Mouse (Mus musculus) forebrain, embryonic 11.5 days (tissue): ENCODE data around the gene Svip. TPM values are rescaled to one million over a fixed set of nuclear protein-coding genes. Genes with fewer than 3 reads are reported as not detected.

Experiments
- ATAC-seq: fragments of 200-750 bp; cut with Nextera tagmentation; replicated peaks from 2 replicates; pipeline ENCODE4 v1.8.0; 2017; ENCODE audit warnings: moderate TSS enrichment; ENCODE audit not compliant: low FRiP score
- DNase-seq: peaks from one replicate; pipeline ENCODE4 v3.0.0-alpha.2; 2017; ENCODE audit warnings: low spot score
- H3K27ac ChIP-seq: fragments of 300-500 bp; sonication (generic); 2 replicates; pipeline ENCODE4 v1.5.1; 2014; ENCODE audit warnings: low read depth, low read length
- H3K27me3 ChIP-seq: fragments of 300-500 bp; sonication (generic); 2 replicates; pipeline ENCODE4 v1.6.1; 2014; ENCODE audit warnings: mild to moderate bottlenecking, low read length, mixed read lengths; ENCODE audit not compliant: control insufficient read depth, insufficient read depth
- H3K36me3 ChIP-seq: fragments of 300-500 bp; sonication (generic); 2 replicates; pipeline ENCODE4 v1.6.1; 2014; ENCODE audit warnings: mild to moderate bottlenecking, low read length, moderate library complexity, mixed read lengths; ENCODE audit not compliant: control insufficient read depth, insufficient read depth
- H3K4me1 ChIP-seq: fragments of 300-500 bp; sonication (generic); replicated peaks from 2 replicates; pipeline ENCODE4 v1.6.1; 2014; ENCODE audit warnings: low read length, mixed read lengths; ENCODE audit not compliant: control insufficient read depth, insufficient read depth
- H3K4me2 ChIP-seq: fragments of 300-500 bp; sonication (generic); 2 replicates; pipeline ENCODE4 v1.6.1; 2014; ENCODE audit warnings: low read depth, mild to moderate bottlenecking, low read length, moderate library complexity, mixed read lengths; ENCODE audit not compliant: severe bottlenecking
- H3K4me3 ChIP-seq: fragments of 300-500 bp; sonication (generic); 2 replicates; pipeline ENCODE4 v1.5.1; 2014; ENCODE audit warnings: low read depth, low read length
- H3K9ac ChIP-seq: fragments of 300-500 bp; sonication (generic); 2 replicates; pipeline ENCODE4 v1.6.1; 2014; ENCODE audit warnings: low read length
- H3K9me3 ChIP-seq: fragments of 300-500 bp; sonication (generic); 2 replicates; pipeline ENCODE4 v1.6.1; 2016; ENCODE audit warnings: low read length, mixed read lengths; ENCODE audit not compliant: control insufficient read depth
- WGBS: fragments of 180-500 bp; shearing (Covaris S2); extraction: QIAGEN DNeasy Blood & Tissue Kit; methylation state at CpG from one replicate; pipeline ENCODE4 v1.1.7; 2014; 5-methylcytosine and 5-hydroxymethylcytosine counted together
- polyA plus RNA-seq: library from polyadenylated mRNA; unstranded; fragments of >200 nt; fragmentation: Nextera tagmentation; extraction: Ambion mirVana; gene quantifications from 2 replicates; pipeline ENCODE4 v1.2.1, GENCODE M21; 2014

The Svip gene
- polyA plus RNA-seq, 1 experiment from 2014 or later, result 16.3 TPM

DNA sequence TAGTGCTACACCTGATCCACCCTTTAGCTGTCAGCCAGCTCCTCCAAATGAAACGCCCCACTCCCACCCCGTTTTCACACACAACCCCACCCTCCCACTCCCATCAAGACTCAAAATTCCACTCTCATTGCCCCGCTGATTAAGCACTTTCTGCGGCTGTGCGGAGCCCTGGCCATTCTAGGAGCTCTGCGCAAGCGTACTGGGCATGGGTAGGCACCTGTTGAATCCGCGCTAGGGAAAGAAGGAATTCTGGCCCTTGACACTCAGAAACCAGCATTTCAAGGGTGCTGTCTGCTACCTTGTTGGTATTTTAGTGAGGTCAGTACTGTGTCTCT, 445 bp upstream of the Svip start:
- WGBS, result 2% methylated on average over 9 of the region's 9 CpGs
- no peaks in the 10 kb centered on the region for H3K36me3 ChIP-seq
- ATAC-seq (no peak), DNase-seq (no peak)
- H3K9ac ChIP-seq, result no peak overlapping the region
- peak overlapping the region; percentile 56 for H3K4me2 ChIP-seq
- no peak overlapping the region for H3K27ac ChIP-seq
- H3K4me3 ChIP-seq, result peak overlapping the region; percentile 59
- H3K9me3 ChIP-seq, result no peaks in the 10 kb centered on the region
- no peaks in the 10 kb centered on the region for H3K27me3 ChIP-seq
- H3K4me1 ChIP-seq, result no peaks in the 10 kb centered on the region

DNA sequence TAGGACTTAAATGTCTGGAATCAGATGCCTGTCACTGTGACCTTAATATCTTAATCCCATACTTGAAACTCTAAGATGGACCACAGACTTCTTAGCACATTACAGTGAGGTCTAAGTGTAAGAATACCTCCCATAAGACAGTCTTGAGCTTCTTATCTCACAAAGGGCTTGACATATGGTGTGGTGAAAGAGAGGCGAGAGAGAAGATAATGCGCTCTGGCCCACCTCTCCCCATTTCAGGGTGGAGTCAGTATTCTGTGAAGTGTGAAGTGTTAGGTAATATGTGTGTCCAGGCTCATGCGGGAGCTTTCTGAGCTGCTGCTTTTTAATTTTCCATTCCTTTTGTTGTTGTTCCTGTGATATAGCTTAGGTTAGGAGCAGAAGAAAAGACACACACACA, 14.8 kb downstream of the Svip start:
- Histone ChIP-seq H3K9me3 (no peaks in the 10 kb centered on the region), H3K4me3 (no peak overlapping the region), H3K27me3 (no peaks in the 10 kb centered on the region), H3K36me3 (no peaks in the 10 kb centered on the region), H3K27ac (no peak overlapping the region), H3K9ac (no peak overlapping the region), H3K4me1 (no peaks in the 10 kb centered on the region), H3K4me2 (no peak overlapping the region)
- DNase-seq, result no peak
- no peak for ATAC-seq
- WGBS, result 89% methylated on average over 3 of the region's 3 CpGs

GRCm38 (mm10) chr7:51986909-51987308, 18.9 kb downstream of the Svip start:
- no peak for ATAC-seq
- H3K9ac ChIP-seq, result no peak overlapping the region
- no peak overlapping the region for H3K4me3 ChIP-seq
- no peaks in the 10 kb centered on the region for H3K27me3 ChIP-seq
- DNase-seq, result no peak
- 75% methylated on average over 6 of the region's 6 CpGs for WGBS
- H3K4me2 ChIP-seq, result no peak overlapping the region
- no peak overlapping the region for H3K27ac ChIP-seq
- no peaks in the 10 kb centered on the region for H3K36me3 ChIP-seq
- no peaks in the 10 kb centered on the region for H3K9me3 ChIP-seq
- H3K4me1 ChIP-seq, result no peaks in the 10 kb centered on the region

DNA sequence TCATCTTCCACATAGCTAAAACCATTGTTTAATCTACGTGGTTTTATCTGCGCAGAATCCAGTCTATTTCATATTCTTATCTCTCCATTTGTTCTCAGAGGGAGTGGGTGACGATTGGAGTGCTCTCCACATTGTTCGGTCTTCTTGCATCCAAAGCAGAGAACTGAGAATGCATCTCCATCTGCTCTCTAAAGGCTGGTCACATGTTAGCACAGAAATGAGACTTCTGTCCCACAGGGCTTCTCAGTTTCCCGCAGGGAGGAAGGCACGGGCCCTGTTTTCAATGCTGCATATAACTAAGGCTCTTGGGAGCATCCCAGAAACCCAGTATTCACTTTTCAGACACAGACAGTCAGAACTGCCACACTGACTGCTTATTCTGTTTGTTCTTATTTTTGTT, 20.1 kb downstream of the Svip start:
- Histone ChIP-seq H3K27me3 (no peaks in the 10 kb centered on the region), H3K36me3 (no peaks in the 10 kb centered on the region), H3K9ac (no peak overlapping the region), H3K4me3 (no peak overlapping the region), H3K4me1 (no peaks in the 10 kb centered on the region), H3K27ac (no peak overlapping the region), H3K4me2 (no peak overlapping the region), H3K9me3 (no peaks in the 10 kb centered on the region)
- ATAC-seq (no peak), DNase-seq (no peak)
- 89% methylated on average over 6 of the region's 6 CpGs for WGBS

DNA sequence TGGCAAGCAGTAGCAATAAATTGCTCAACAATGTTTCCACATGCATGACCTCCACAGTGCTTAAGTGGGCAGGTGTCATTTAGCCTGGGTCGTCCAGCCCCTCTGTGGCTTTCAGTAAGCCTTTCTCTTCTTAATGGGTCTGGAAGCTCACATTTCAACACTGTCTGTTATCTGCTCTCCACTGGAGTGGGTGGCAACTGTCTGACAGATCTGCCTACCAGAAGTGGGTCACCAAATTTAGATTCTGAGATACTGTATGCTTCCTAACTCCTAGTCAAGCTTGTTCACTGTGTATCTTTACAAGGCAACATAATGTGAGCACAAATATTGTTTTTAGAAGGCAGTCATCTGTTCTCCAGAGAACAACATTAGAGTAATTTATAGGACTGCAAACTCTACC, 23.5 kb downstream of the Svip start:
- ATAC-seq (no peak), DNase-seq (no peak)
- Histone ChIP-seq H3K9me3 (no peaks in the 10 kb centered on the region), H3K4me2 (no peak overlapping the region), H3K4me1 (no peaks in the 10 kb centered on the region), H3K9ac (no peak overlapping the region), H3K27me3 (no peaks in the 10 kb centered on the region), H3K36me3 (no peaks in the 10 kb centered on the region), H3K4me3 (no peak overlapping the region), H3K27ac (no peak overlapping the region)
- WGBS, result 26% methylated on average over 1 of the region's 1 CpGs

DNA sequence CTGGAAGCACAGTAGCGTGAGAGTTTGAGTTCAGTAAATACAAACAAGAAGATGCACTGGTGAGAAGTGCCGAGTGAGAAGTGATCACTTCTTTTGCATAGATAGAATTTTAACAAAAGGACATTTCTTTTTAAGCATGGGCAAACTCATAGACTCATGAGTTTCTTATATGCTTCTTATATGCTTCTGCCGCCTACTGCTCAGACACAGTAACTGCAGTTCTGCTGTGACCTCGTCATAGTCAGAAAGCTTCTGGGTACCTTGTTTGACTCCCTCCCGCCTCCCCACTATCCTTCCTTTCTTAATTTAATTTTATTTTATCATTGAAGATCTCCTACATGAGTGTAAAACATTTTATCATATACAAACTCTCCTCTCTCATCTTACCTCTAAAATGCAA, 26.5 kb downstream of the Svip start:
- Histone ChIP-seq H3K4me2 (no peak overlapping the region), H3K36me3 (no peaks in the 10 kb centered on the region), H3K4me1 (peaks cover 3% of the 10 kb centered on the region; the same call in 1 of the 2 replicates), H3K27ac (no peak overlapping the region), H3K9me3 (no peaks in the 10 kb centered on the region), H3K27me3 (no peaks in the 10 kb centered on the region), H3K9ac (no peak overlapping the region), H3K4me3 (no peak overlapping the region)
- WGBS, result 43% methylated on average over 5 of the region's 5 CpGs
- ATAC-seq (no peak), DNase-seq (no peak)

DNA sequence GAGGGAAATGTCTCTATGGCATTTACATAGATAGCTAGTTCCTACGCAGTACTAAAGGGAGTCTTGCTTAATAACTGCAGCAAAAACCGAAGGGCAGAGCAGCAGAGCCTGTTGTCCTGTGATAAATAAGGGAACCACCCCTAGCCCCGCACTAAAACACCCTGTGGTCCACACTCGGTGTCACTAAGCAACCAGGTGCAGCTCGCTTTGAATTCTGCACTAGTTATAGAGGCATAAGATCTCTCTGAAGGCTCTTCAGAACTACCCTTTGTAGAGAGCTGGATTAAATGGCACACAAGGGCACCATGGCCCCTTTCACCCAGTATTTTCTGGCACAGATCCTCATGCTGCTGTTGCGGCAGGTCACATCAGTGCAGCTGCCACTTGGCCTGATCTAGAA, 30.6 kb downstream of the Svip start:
- Histone ChIP-seq H3K4me1 (peaks cover 3% of the 10 kb centered on the region; the same call in 1 of the 2 replicates), H3K4me3 (no peak overlapping the region), H3K27me3 (no peaks in the 10 kb centered on the region), H3K27ac (0 out of 2 replicates have a peak overlapping the region, but pooled peaks have one; percentile 18), H3K36me3 (no peaks in the 10 kb centered on the region), H3K4me2 (no peak overlapping the region), H3K9ac (no peak overlapping the region), H3K9me3 (no peaks in the 10 kb centered on the region)
- DNase-seq, result no peak
- WGBS, result 54% methylated on average over 6 of the region's 6 CpGs
- ATAC-seq, result no peak

GRCm38 (mm10) chr7:51973526-51973925, 32.3 kb downstream of the Svip start:
- no peak overlapping the region for H3K4me3 ChIP-seq
- 82% methylated on average over 2 of the region's 2 CpGs for WGBS
- ATAC-seq, result no peak
- H3K27ac ChIP-seq, result no peak overlapping the region
- no peaks in the 10 kb centered on the region for H3K36me3 ChIP-seq
- no peak overlapping the region for H3K4me2 ChIP-seq
- peaks cover 3% of the 10 kb centered on the region; the same call in 1 of the 2 replicates for H3K4me1 ChIP-seq
- DNase-seq, result no peak
- no peak overlapping the region for H3K9ac ChIP-seq
- no peaks in the 10 kb centered on the region for H3K9me3 ChIP-seq
- H3K27me3 ChIP-seq, result no peaks in the 10 kb centered on the region

DNA sequence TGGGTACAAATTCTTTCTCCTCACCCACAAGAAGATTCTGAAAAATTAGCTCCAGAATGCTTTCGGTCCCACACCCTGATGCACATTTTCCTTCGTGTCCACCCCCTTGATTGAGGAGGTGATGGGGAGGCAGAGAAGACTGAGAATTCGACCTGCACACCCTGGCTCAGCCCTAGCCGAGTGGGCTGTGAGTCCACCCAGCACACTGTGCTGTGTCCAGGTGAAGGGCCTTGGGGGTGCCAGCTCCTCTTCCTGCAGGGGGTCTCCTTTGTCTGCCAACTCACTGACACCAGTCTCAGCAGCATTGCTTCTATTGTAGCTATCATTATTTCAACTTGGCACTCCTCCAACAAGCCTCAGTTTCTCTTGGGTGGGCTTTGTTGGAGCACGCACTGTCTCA, 32.7 kb downstream of the Svip start:
- WGBS, result 78% methylated on average over 5 of the region's 5 CpGs
- no peak overlapping the region for H3K4me3 ChIP-seq
- ATAC-seq (0 out of 2 replicates have a peak, but pooled peaks have one; percentile 37), DNase-seq (no peak)
- H3K9me3 ChIP-seq, result no peaks in the 10 kb centered on the region
- no peak overlapping the region for H3K9ac ChIP-seq
- no peaks in the 10 kb centered on the region for H3K36me3 ChIP-seq
- no peak overlapping the region for H3K27ac ChIP-seq
- H3K27me3 ChIP-seq, result no peaks in the 10 kb centered on the region
- peaks cover 3% of the 10 kb centered on the region; the same call in 1 of the 2 replicates for H3K4me1 ChIP-seq
- H3K4me2 ChIP-seq, result no peak overlapping the region
